Mouse (Mus musculus) heart, postnatal 14 days (tissue): Measurements from ENCODE around the gene Flt4. TPM values are rescaled to one million over a fixed set of nuclear protein-coding genes. Genes with fewer than 3 reads are reported as not detected.

Source experiments
- DNase-seq, 2 experiments: peaks; one replicate each; pipeline ENCODE4 v3.0.0; 2021 to 2022
- intact Hi-C: fragments of 180-260 bp; cut with DNase I; formaldehyde crosslinking; loops from one replicate; pipeline ENCODE4 v1.15.1; 2025
- total RNA-seq, 2 experiments: library from RNA; stranded (reverse); gene quantifications; 2 replicates each; pipeline ENCODE4 v1.2.3; 2021

Gene Flt4
- total RNA-seq, 2 experiments from 2014 or later: 11.1 to 11.6 TPM

- DNase-seq: no peak
- intact Hi-C loops: no loop called here
Observed at GRCm38 (mm10) chr11:49695013-49695412, 86.0 kb downstream of the Flt4 start.

GRCm38 (mm10) chr11:49695695-49696094, 86.6 kb downstream of the Flt4 start:
- no peak for DNase-seq
- intact Hi-C loops: no loop called here

GRCm38 (mm10) chr11:49696472-49696871, 87.4 kb downstream of the Flt4 start:
- no peak for DNase-seq
- intact Hi-C loops: no loop called here

GRCm38 (mm10) chr11:49697779-49698178, 88.7 kb downstream of the Flt4 start:
- no peak for DNase-seq
- intact Hi-C loops: no loop called here

GRCm38 (mm10) chr11:49699079-49699478, 90.0 kb downstream of the Flt4 start:
- no peak for DNase-seq
- intact Hi-C loops: no loop called here

- intact Hi-C loops: no loop called here
- no peak for DNase-seq
Observed at GRCm38 (mm10) chr11:49702014-49702413, 93.0 kb downstream of the Flt4 start.

Other genes starting within 250 kb of the Flt4 start
- not detected for gene Olfr1389, start 186.2 kb upstream of the Flt4 start, total RNA-seq
- under 1 TPM in 1 of 2 experiments, not detected in 1; 0.07 TPM for gene Olfr1388, start 172.6 kb upstream of the Flt4 start, total RNA-seq
- gene Olfr1387, start 153.9 kb upstream of the Flt4 start, total RNA-seq: under 1 TPM in 1 of 2 experiments, not detected in 1; 0.05 TPM
- gene Olfr1386, start 144.2 kb upstream of the Flt4 start, total RNA-seq: not detected
- not detected for gene Olfr1385, start 120.2 kb upstream of the Flt4 start, total RNA-seq
- gene Olfr1384, start 102.5 kb upstream of the Flt4 start, total RNA-seq: under 1 TPM; 0.22 to 0.26 TPM
- under 1 TPM; 0.41 to 0.63 TPM for gene Olfr1383, start 89.6 kb upstream of the Flt4 start, total RNA-seq
- gene Olfr1382, start 81.0 kb upstream of the Flt4 start, total RNA-seq: not detected
- gene Olfr1381, start 65.8 kb upstream of the Flt4 start, total RNA-seq: not detected
- not detected for gene Olfr1380, start 52.4 kb upstream of the Flt4 start, total RNA-seq
- gene Scgb3a1, start 54.3 kb downstream of the Flt4 start, total RNA-seq: 10 to 100 TPM in 1 of 2 experiments, not detected in 1; 58.2 TPM
- gene Cnot6, start 103.5 kb downstream of the Flt4 start, total RNA-seq: 10 to 100 TPM; 33.1 to 39.6 TPM
- 10 to 100 TPM; 15.8 to 17.5 TPM for gene Gfpt2, start 184.9 kb downstream of the Flt4 start, total RNA-seq
- 10 to 100 TPM; 44.3 to 46.6 TPM for gene Mapk9, start 237.5 kb downstream of the Flt4 start, total RNA-seq